Comparison of ENCODE assay signal across 8 mouse cellular contexts in the genomic region with DNA sequence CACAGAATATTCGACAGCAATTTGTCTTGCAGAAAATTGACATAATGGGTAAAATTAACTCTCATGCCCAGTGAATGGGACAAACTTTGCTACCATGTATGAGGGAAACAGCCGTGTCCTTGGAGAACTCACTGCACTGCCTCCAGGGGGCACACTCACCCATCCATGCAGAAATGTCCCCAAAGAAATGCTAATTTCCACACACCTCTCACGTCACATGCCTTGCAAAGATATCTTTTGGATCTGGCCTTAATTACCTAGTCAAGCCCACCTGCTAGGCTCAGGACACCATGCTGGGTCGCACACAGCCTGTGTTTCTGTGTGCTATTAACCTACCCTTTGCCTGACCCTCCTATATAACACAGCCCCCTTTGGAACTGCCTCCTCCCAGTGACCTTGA.
DNase-seq lines count a peak whose midpoint lies in the region; ATAC-seq and TF ChIP-seq lines count a peak whose summit lies in the region.
"Had no signal": no experiment of that assay in that cellular context is flagged by ENCODE, and none has a peak within 500 bp of the region (broad histone marks: within the 10 kb centered on the region; RNA-seq: fewer than 3 reads in every experiment).

No protein-coding gene starts in this region.

- DNase-seq in kidney, adult 9 months, result peak; percentile 13
- peak; percentile 81 for DNase-seq in ZHBTc4 (ENCODE audit: low read depth, low spot score)
- peak; percentile 33 for DNase-seq in kidney, postnatal 0 days (ENCODE audit: low spot score)
- peak; percentile 23 for DNase-seq in splenic B cell, adult 2 months (ENCODE audit: low read depth, low spot score)

- no peak for ATAC-seq in kidney, embryonic 16.5 days (ENCODE audit: low FRiP score, low TSS enrichment)
- ATAC-seq in kidney, postnatal 0 days (replicated peaks; ENCODE audit: low FRiP score, low read depth), result 0 out of 2 replicates have a peak, but pooled peaks have one; percentile 30
- no peak for ATAC-seq in midbrain, embryonic 13.5 days

- H3K36me3 ChIP-seq in kidney, embryonic 16.5 days (ENCODE audit: insufficient read depth, low read length), result no peaks in the 10 kb centered on the region
- no peaks in the 10 kb centered on the region for H3K36me3 ChIP-seq in E14TG2a.4 (ENCODE audit: insufficient read depth, low read length)
- H3K36me3 ChIP-seq in kidney, postnatal 0 days (ENCODE audit: insufficient read depth, low read length), result no peaks in the 10 kb centered on the region
- no peaks in the 10 kb centered on the region for H3K36me3 ChIP-seq in splenic B cell, adult 2 months (ENCODE audit: control insufficient read depth, insufficient read depth, low read length, poor library complexity, severe bottlenecking)
- no peaks in the 10 kb centered on the region for H3K36me3 ChIP-seq in midbrain, embryonic 13.5 days
- H3K36me3 ChIP-seq: limb, embryonic 15.5 days had no signal

- 56% methylated on average over 4 of the region's 4 CpGs for WGBS in kidney, embryonic 16.5 days
- 51% methylated on average over 4 of the region's 4 CpGs for WGBS in kidney, postnatal 0 days
- WGBS in midbrain, embryonic 13.5 days, result 50% methylated on average over 4 of the region's 4 CpGs

- peak; percentile 37; the same call in 1 of the 2 replicates for TF ChIP-seq CTCF in E14TG2a.4 (conservative IDR thresholded peaks at IDR 0.05; ENCODE audit: low read length)
- peak; percentile 70 for TF ChIP-seq CTCF in kidney, postnatal 0 days (IDR thresholded peaks at IDR 0.05; ENCODE audit: low read depth)

- no peak overlapping the region for H3K9ac ChIP-seq in kidney, embryonic 16.5 days (replicated peaks; ENCODE audit: low read length)
- H3K9ac ChIP-seq in kidney, postnatal 0 days (ENCODE audit: low read depth, low read length), result no peak overlapping the region
- no peak overlapping the region for H3K9ac ChIP-seq in midbrain, embryonic 13.5 days (replicated peaks)
- H3K9ac ChIP-seq: limb, embryonic 15.5 days had no signal

- no peaks in the 10 kb centered on the region for H3K9me3 ChIP-seq in kidney, embryonic 16.5 days (ENCODE audit: low read length)
- no peaks in the 10 kb centered on the region for H3K9me3 ChIP-seq in E14TG2a.4 (ENCODE audit: low read length)
- H3K9me3 ChIP-seq in kidney, postnatal 0 days (replicated peaks; ENCODE audit: low read length), result no peaks in the 10 kb centered on the region
- no peaks in the 10 kb centered on the region for H3K9me3 ChIP-seq in midbrain, embryonic 13.5 days
- H3K9me3 ChIP-seq: limb, embryonic 15.5 days had no signal

- no peak overlapping the region for H3K27ac ChIP-seq in kidney, embryonic 16.5 days (ENCODE audit: low read length)
- no peak overlapping the region for H3K27ac ChIP-seq in kidney, postnatal 0 days
- H3K27ac ChIP-seq in midbrain, embryonic 13.5 days, result no peak overlapping the region
- H3K27ac ChIP-seq: limb, embryonic 15.5 days had no signal

- H3K27me3 ChIP-seq in kidney, embryonic 16.5 days (ENCODE audit: insufficient read depth, low read length), result no peaks in the 10 kb centered on the region
- H3K27me3 ChIP-seq in E14TG2a.4 (ENCODE audit: insufficient read depth, low read length), result peaks cover 5% of the 10 kb centered on the region; the same call in 1 of the 2 replicates
- no peaks in the 10 kb centered on the region for H3K27me3 ChIP-seq in kidney, postnatal 0 days (ENCODE audit: insufficient read depth, low read length)
- H3K27me3 ChIP-seq in splenic B cell, adult 2 months (ENCODE audit: control insufficient read depth, insufficient read depth, low read length, poor library complexity, severe bottlenecking), result no peaks in the 10 kb centered on the region
- no peaks in the 10 kb centered on the region for H3K27me3 ChIP-seq in midbrain, embryonic 13.5 days
- H3K27me3 ChIP-seq: limb, embryonic 15.5 days had no signal

- no peak overlapping the region for H3K4me2 ChIP-seq in kidney, embryonic 16.5 days (replicated peaks; ENCODE audit: low read depth, low read length)
- no peak overlapping the region for H3K4me2 ChIP-seq in kidney, postnatal 0 days (ENCODE audit: low read length)
- H3K4me2 ChIP-seq in midbrain, embryonic 13.5 days (replicated peaks), result no peak overlapping the region
- H3K4me2 ChIP-seq: limb, embryonic 15.5 days had no signal

- H3K4me1 ChIP-seq in kidney, embryonic 16.5 days (ENCODE audit: insufficient read depth, low read length), result no peaks in the 10 kb centered on the region
- H3K4me1 ChIP-seq in E14TG2a.4 (replicated peaks; ENCODE audit: low read depth, low read length), result peaks cover 30% of the 10 kb centered on the region
- no peaks in the 10 kb centered on the region for H3K4me1 ChIP-seq in kidney, postnatal 0 days (replicated peaks; ENCODE audit: insufficient read depth, low read length)
- H3K4me1 ChIP-seq in midbrain, embryonic 13.5 days (replicated peaks), result 0 out of 2 replicates have a peak, but pooled peaks cover 4% of the 10 kb centered on the region
- H3K4me1 ChIP-seq: limb, embryonic 15.5 days had no signal

- no peak overlapping the region for H3K4me3 ChIP-seq in kidney, embryonic 16.5 days (ENCODE audit: low read length)
- H3K4me3 ChIP-seq in E14TG2a.4 (replicated peaks; ENCODE audit: low read length), result no peak overlapping the region
- no peak overlapping the region for H3K4me3 ChIP-seq in kidney, postnatal 0 days (replicated peaks; ENCODE audit: low read depth, low read length)
- H3K4me3 ChIP-seq in midbrain, embryonic 13.5 days (replicated peaks), result no peak overlapping the region
- H3K4me3 ChIP-seq: limb, embryonic 15.5 days had no signal

Comparison
In these comparisons a context has a peak if more than half of its experiments do, and no peak if none do; other contexts are left out.
1. DNase-seq: peak in every context shown above with its lines; median percentile 81 in ZHBTc4; 33 in kidney, postnatal 0 days; 23 in splenic B cell, adult 2 months; 13 in kidney, adult 9 months.